Mouse (Mus musculus) heart, postnatal 0 days (tissue): ENCODE measurements around the gene Kyat1. TPM values are rescaled to one million over a fixed set of nuclear protein-coding genes. Genes with fewer than 3 reads are reported as not detected.

Experiments
- ATAC-seq: fragments of 200-750 bp; cut with Nextera tagmentation; 2 replicates; pipeline ENCODE4 v1.8.0; 2017; ENCODE audit warnings: low read depth, moderate number of reproducible peaks, moderate library complexity; ENCODE audit not compliant: insufficient read depth
- DNase-seq: peaks from one replicate; pipeline ENCODE4 v3.0.0-alpha.2; 2016; ENCODE audit warnings: low spot score
- H3K27ac ChIP-seq: fragments of 300-500 bp; sonication (generic); 2 replicates; pipeline ENCODE4 v1.5.1; 2014; ENCODE audit warnings: low read depth, mild to moderate bottlenecking
- H3K27me3 ChIP-seq: fragments of 300-500 bp; sonication (generic); 2 replicates; pipeline ENCODE4 v1.6.1; 2014; ENCODE audit warnings: low read length, mixed read lengths; ENCODE audit not compliant: control insufficient read depth, insufficient read depth
- H3K36me3 ChIP-seq: fragments of 300-500 bp; sonication (generic); replicated peaks from 2 replicates; pipeline ENCODE4 v1.6.1; 2014; ENCODE audit warnings: low read length, mixed read lengths; ENCODE audit not compliant: control insufficient read depth, insufficient read depth
- H3K4me1 ChIP-seq: fragments of 300-500 bp; sonication (generic); 2 replicates; pipeline ENCODE4 v1.6.1; 2014; ENCODE audit warnings: antibody characterized with exemption; ENCODE audit not compliant: control insufficient read depth, insufficient read depth
- H3K4me2 ChIP-seq: fragments of 300-500 bp; sonication (generic); 2 replicates; pipeline ENCODE4 v1.6.1; 2014; ENCODE audit warnings: low read depth, mild to moderate bottlenecking, low read length, moderate library complexity
- H3K4me3 ChIP-seq: fragments of 300-500 bp; sonication (generic); 2 replicates; pipeline ENCODE4 v1.5.1; 2014; ENCODE audit warnings: low read depth, low read length
- H3K9ac ChIP-seq: fragments of 300-500 bp; sonication (generic); replicated peaks from 2 replicates; pipeline ENCODE4 v1.6.1; 2014; ENCODE audit warnings: low read depth, low read length, mixed read lengths
- H3K9me3 ChIP-seq: fragments of 300-500 bp; sonication (generic); replicated peaks from 2 replicates; pipeline ENCODE4 v1.6.1; 2016; ENCODE audit warnings: low read length; ENCODE audit not compliant: control insufficient read depth
- CTCF ChIP-seq: IDR thresholded peaks from 2 replicates; pipeline ENCODE4 v1.5.1; 2016; ENCODE audit warnings: antibody characterized with exemption, control low read depth, low read depth
- EP300 ChIP-seq: IDR thresholded peaks from 2 replicates; pipeline ENCODE4 v1.6.1; 2016; ENCODE audit warnings: antibody characterized with exemption, low read depth
- WGBS: fragments of 180-500 bp; shearing (Covaris S2); extraction: QIAGEN DNeasy Blood & Tissue Kit; methylation state at CpG from one replicate; pipeline ENCODE4 v1.1.7; 2014; 5-methylcytosine and 5-hydroxymethylcytosine counted together
- polyA plus RNA-seq: library from polyadenylated mRNA; unstranded; fragments of >200 nt; fragmentation: Nextera tagmentation; extraction: Ambion mirVana; gene quantifications from 2 replicates; pipeline ENCODE4 v1.2.1, GENCODE M21; 2015
- total RNA-seq: library from RNA; depleted of rRNA; stranded (reverse); fragments of >200 nt; gene quantifications from 2 replicates; pipeline ENCODE4 v1.2.3, GENCODE M21; 2014; ENCODE audit warnings: low replicate concordance

Gene Kyat1
- total and polyA plus RNA-seq, 2 experiments from 2014 or later: 50.7 to 76.8 TPM

DNA sequence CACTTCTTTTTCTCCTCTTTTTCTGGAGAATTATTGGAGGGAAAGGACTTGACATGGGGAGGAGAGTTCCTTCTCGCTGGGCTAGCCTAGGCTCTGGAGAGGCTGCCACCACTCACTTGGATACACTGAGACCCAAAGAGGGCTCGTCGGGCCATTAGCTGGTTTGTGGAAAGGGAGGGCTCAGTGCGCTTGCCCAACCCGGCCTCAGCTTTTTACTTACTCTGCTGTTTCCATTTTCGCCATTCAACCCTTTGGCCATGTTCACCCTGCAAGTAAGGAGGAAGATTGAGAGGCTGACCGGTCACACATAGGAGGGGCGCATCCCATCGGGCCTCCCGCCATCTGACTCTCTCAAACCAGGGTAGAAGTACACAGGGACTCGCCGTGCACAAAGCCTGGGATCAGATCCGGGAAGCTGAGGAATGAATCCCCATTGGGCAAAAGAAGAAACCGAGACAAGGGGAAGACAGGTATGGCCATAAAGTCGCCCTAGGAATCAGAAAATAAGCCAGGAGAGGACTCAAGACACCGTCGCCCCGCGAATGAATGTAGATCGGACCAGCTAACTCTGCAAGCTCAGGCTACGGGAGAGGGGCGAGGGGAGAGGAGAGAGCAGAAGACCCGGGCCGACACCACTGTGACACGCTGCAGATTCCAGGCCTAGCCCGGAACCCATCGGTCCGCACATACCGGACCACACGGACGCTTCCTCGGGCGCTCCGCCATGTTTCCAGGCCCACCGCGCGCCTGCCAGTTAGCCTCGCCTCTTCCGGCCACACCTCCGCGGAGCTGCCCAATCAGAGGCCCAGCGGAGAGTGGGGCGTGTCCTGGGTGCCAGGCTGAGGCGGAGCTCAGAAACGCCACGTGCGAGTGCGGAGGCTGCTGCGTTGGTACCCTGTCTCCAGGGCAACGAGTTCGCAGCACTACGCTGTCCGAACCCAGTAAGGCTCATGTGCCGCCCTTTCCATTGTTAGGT, 27.7 kb downstream of the Kyat1 start, which contains the start of gene Spout1:
Gene Spout1, minus strand, starts transcription at position 760 of the 976 bp plus-strand sequence.
- Histone ChIP-seq H3K4me3 (peak within 1 kb of the TSS; percentile 70), H3K4me1 (peaks cover 8% of the 10 kb centered on the region), H3K36me3 (peaks cover 40% of the 10 kb centered on the region), H3K9ac (peak within 1 kb of the TSS; percentile 76), H3K27me3 (no peaks in the 10 kb centered on the region), H3K27ac (peak within 1 kb of the TSS; percentile 58; the same call in 1 of the 2 replicates), H3K4me2 (peak within 1 kb of the TSS; percentile 87), H3K9me3 (no peaks in the 10 kb centered on the region)
- ATAC-seq (peak; percentile 99), DNase-seq (peak; percentile 94)
- no peak for TF ChIP-seq CTCF
- TF ChIP-seq EP300: no peak
- 2% methylated on average over 52 of the region's 54 CpGs for WGBS

- no peak overlapping the region for H3K27ac ChIP-seq
- no peaks in the 10 kb centered on the region for H3K9me3 ChIP-seq
- no peak for DNase-seq
- TF ChIP-seq EP300: no peak
- no peak for TF ChIP-seq CTCF
- 95% methylated on average over 2 of the region's 2 CpGs for WGBS
- ATAC-seq: no peak
- H3K4me1 ChIP-seq: peaks cover 14% of the 10 kb centered on the region
- peaks cover 43% of the 10 kb centered on the region for H3K36me3 ChIP-seq
- no peak overlapping the region for H3K9ac ChIP-seq
- no peak overlapping the region for H3K4me2 ChIP-seq
- no peaks in the 10 kb centered on the region for H3K27me3 ChIP-seq
- H3K4me3 ChIP-seq: no peak overlapping the region
Measured at GRCm38 (mm10) chr2:30176561-30176960, 29.1 kb downstream of the Kyat1 start.

DNA sequence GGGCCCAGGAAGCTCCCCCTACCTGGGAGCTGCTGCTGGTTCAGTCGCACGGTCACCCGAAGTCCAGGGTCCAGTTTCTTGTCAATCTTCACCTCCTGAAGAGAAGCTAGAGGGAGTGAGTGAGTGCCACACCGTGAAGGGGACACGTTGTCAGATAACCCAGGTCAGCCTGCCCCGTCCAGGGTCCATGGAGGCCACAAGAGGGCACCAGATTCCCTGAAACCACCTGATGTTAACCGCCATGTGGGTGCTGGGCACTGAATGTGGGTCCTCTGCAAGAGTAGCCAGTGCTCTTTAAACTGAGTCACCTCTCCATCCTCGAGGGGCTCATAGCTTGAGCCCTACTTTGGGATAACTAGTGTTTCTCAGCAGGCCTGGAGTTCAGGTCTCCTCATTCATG, 29.8 kb downstream of the Kyat1 start:
- TF ChIP-seq CTCF (no peak), EP300 (no peak)
- Histone ChIP-seq H3K27ac (no peak overlapping the region), H3K4me1 (peaks cover 14% of the 10 kb centered on the region), H3K4me3 (no peak overlapping the region), H3K27me3 (no peaks in the 10 kb centered on the region), H3K36me3 (peaks cover 43% of the 10 kb centered on the region), H3K9ac (no peak overlapping the region), H3K9me3 (no peaks in the 10 kb centered on the region), H3K4me2 (no peak overlapping the region)
- WGBS: 78% methylated on average over 8 of the region's 8 CpGs
- DNase-seq (no peak), ATAC-seq (no peak)

- DNase-seq: no peak
- Histone ChIP-seq H3K9ac (no peak overlapping the region), H3K36me3 (peaks cover 43% of the 10 kb centered on the region), H3K4me2 (no peak overlapping the region), H3K4me3 (no peak overlapping the region), H3K27ac (no peak overlapping the region), H3K4me1 (peaks cover 14% of the 10 kb centered on the region), H3K9me3 (no peaks in the 10 kb centered on the region), H3K27me3 (no peaks in the 10 kb centered on the region)
- no peak for TF ChIP-seq CTCF
- no peak for TF ChIP-seq EP300
- ATAC-seq: no peak
- 90% methylated on average over 20 of the region's 20 CpGs for WGBS
Measured at GRCm38 (mm10) chr2:30173541-30174240, 32.0 kb downstream of the Kyat1 start.

- Histone ChIP-seq H3K4me2 (peak overlapping the region; percentile 78), H3K36me3 (peaks cover 43% of the 10 kb centered on the region), H3K9me3 (peaks cover under 1% of the 10 kb centered on the region; the same call in 1 of the 2 replicates), H3K4me1 (peaks cover 7% of the 10 kb centered on the region), H3K9ac (peak overlapping the region; percentile 70), H3K4me3 (peak overlapping the region; percentile 71), H3K27me3 (no peaks in the 10 kb centered on the region), H3K27ac (peak overlapping the region; percentile 97)
- WGBS: 0% methylated on average over 19 of the region's 19 CpGs
- no peak for ATAC-seq
- no peak for DNase-seq
- TF ChIP-seq EP300 (no peak; the same call in 1 of the 2 replicates), CTCF (no peak)
Measured at GRCm38 (mm10) chr2:30171997-30172382, 33.7 kb downstream of the Kyat1 start.
